Mouse (Mus musculus) B cell, adult (primary cell): ENCODE results near the gene Gm8267. TPM values are rescaled to one million over a fixed set of nuclear protein-coding genes. Genes with fewer than 3 reads are reported as not detected.

Source experiments
- total RNA-seq: library from RNA; stranded (reverse); gene quantifications from 4 replicates; pipeline ENCODE4 v1.2.4, GENCODE M21; 2023; ENCODE audit not compliant: inconsistent age

The Gm8267 gene
- not detected in 4 replicates for total RNA-seq

GRCm38 (mm10) chr14:44750240-44750639 lies at the start of gene Gm8267:
Gene Gm8267 (minus strand): TSS chr14:44750340.

GRCm38 (mm10) chr14:44706356-44706755 lies 43.8 kb downstream of the Gm8267 start, which contains the start of gene Gm8257:
Gene Gm8257 (minus strand): TSS chr14:44706456.

Other genes with a start within 250 kb of the Gm8267 start
- not detected in 4 replicates for gene Gm17093, start 232.1 kb downstream of the Gm8267 start, total RNA-seq
- not detected in 4 replicates for gene Gm8247, start 167.2 kb downstream of the Gm8267 start, total RNA-seq
- not detected in 4 replicates for gene Gm5624, start 122.4 kb downstream of the Gm8267 start, total RNA-seq
- gene Gm8257, start 43.9 kb downstream of the Gm8267 start, total RNA-seq, result not detected in 4 replicates
- not detected in 4 replicates for gene Ptgdr, start 109.0 kb upstream of the Gm8267 start, total RNA-seq
- gene Ptger2, start 237.9 kb upstream of the Gm8267 start, total RNA-seq, result 1.3 to 2.3 TPM (median 1.4 TPM) in 4 replicates